Mouse (Mus musculus): ENCODE measurements around the gene BC017158. TPM values are rescaled to one million over a fixed set of nuclear protein-coding genes. Genes with fewer than 3 reads are reported as not detected.

Gene BC017158
- polyA plus RNA-seq, 1 experiment: 37.3 TPM

DNA sequence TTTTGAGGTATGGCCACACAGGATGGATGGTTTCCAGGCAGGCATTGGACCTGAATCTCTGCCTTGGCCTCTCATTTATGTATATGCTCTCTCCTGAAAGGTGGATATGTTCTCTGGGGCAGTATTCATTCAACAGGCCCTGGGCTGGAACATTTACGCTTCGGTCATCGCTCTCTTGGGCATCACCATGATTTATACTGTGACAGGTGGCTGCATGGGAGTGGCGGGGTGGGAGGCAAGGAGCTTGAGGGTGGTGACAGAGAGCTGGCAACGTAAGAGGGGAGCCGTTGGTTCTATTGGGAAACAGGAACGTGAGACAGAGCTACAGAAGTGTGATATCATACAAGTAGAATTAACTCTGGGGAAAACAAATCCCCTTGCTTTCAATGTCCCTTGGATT, 30.2 kb downstream of the BC017158 start:
- Histone ChIP-seq H3K4me1 (ENCODE audit: control insufficient read depth, insufficient read depth, low read length) (peaks cover 3% of the 10 kb centered on the region; the same call in 1 of the 2 replicates), H3K27ac (ENCODE audit: control insufficient read depth, insufficient read depth, low read depth, low read length, poor library complexity) (no peak overlapping the region), H3K4me3 (replicated peaks; ENCODE audit: control insufficient read depth, low read depth, low read length) (no peak overlapping the region)
- 76% methylated on average over 7 of the region's 7 CpGs for WGBS
- TF ChIP-seq CTCF (IDR thresholded peaks at IDR 0.05; ENCODE audit: control insufficient read depth, insufficient read depth, low read length) (no peak), POLR2A (IDR thresholded peaks at IDR 0.05; ENCODE audit: borderline replicate concordance, control insufficient read depth, low read depth, low read length) (no peak)

DNA sequence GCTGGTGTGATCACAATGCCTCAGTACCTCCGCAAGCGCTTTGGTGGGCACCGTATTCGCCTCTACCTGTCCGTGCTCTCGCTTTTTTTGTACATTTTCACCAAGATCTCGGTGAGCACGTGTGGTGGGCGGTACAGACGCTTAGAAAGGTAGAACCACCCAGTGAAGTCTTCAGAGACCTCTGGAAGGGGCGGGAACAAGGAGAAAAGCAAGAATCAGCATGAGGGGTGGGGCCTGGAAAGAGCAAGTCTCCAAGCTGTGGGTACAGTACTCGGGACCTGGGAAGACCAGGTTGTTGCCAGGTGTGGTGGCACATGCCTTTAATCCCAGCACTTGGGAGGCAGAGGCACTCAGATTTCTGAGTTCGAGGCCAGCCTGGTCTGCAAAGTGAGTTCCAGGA, 30.6 kb downstream of the BC017158 start:
- Histone ChIP-seq H3K27ac (ENCODE audit: control insufficient read depth, insufficient read depth, low read depth, low read length, poor library complexity) (no peak overlapping the region), H3K4me3 (replicated peaks; ENCODE audit: control insufficient read depth, low read depth, low read length) (no peak overlapping the region), H3K4me1 (ENCODE audit: control insufficient read depth, insufficient read depth, low read length) (peaks cover 3% of the 10 kb centered on the region; the same call in 1 of the 2 replicates)
- TF ChIP-seq POLR2A (IDR thresholded peaks at IDR 0.05; ENCODE audit: borderline replicate concordance, control insufficient read depth, low read depth, low read length): no peak
- TF ChIP-seq CTCF (IDR thresholded peaks at IDR 0.05; ENCODE audit: control insufficient read depth, insufficient read depth, low read length): no peak
- 62% methylated on average over 13 of the region's 13 CpGs for whole genome bisulfite sequencing

DNA sequence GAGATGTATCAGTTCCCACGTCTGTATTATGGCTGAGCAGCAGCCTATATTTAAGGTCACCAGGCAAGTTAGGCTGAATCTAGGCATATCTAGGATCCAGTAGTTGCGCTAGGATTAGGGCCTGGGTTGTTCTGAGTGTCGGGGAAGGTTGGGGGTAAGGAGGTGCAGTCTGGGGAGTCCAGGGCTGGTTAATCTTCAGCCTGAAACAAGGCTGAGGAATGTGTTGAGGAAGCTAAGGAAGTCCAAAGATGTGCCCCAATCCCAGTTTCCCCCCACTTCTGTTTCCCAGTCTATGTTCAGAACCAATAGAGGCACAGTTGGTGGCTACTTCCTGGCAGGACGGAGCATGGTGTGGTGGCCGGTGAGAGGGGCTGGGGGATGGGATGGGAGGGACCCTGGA, 31.9 kb downstream of the BC017158 start:
- 62% methylated on average over 5 of the region's 5 CpGs for WGBS
- TF ChIP-seq CTCF (IDR thresholded peaks at IDR 0.05; ENCODE audit: control insufficient read depth, insufficient read depth, low read length) (no peak), POLR2A (IDR thresholded peaks at IDR 0.05; ENCODE audit: borderline replicate concordance, control insufficient read depth, low read depth, low read length) (no peak)
- H3K27ac ChIP-seq (ENCODE audit: control insufficient read depth, insufficient read depth, low read depth, low read length, poor library complexity): no peak overlapping the region
- no peak overlapping the region for H3K4me3 ChIP-seq (replicated peaks; ENCODE audit: control insufficient read depth, low read depth, low read length)
- H3K4me1 ChIP-seq (ENCODE audit: control insufficient read depth, insufficient read depth, low read length): peaks cover 3% of the 10 kb centered on the region; the same call in 1 of the 2 replicates

DNA sequence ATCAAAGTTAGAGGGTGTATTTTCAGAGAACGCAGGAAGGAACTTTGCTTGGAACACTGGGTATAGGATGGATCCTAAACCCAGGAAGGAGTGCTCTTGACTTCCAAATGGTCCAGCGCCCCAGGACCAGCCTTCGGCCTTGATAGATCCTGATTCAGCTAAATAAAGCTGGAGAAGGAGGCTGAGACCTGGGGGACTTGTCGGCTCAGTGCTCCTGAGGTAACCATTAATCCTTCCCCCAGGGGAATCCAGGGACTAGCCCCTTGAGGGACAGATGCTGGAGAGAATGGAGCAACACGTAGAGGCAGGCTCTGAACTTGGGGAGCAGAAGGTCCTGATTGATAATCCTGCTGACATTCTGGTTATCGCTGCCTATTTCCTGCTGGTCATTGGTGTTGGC, 32.6 kb downstream of the BC017158 start, which contains the start of gene Slc5a2:
TSS of gene Slc5a2 (plus strand) at position 247 of the 400 bp plus-strand sequence.
- no peak within 1 kb of the TSS for H3K27ac ChIP-seq (ENCODE audit: control insufficient read depth, insufficient read depth, low read depth, low read length, poor library complexity)
- H3K4me3 ChIP-seq (replicated peaks; ENCODE audit: control insufficient read depth, low read depth, low read length): no peak within 1 kb of the TSS
- WGBS: 79% methylated on average over 6 of the region's 6 CpGs
- 0 out of 2 replicates have a peak, but pooled peaks cover 3% of the 10 kb centered on the region for H3K4me1 ChIP-seq (ENCODE audit: control insufficient read depth, insufficient read depth, low read length)
- TF ChIP-seq CTCF (IDR thresholded peaks at IDR 0.05; ENCODE audit: control insufficient read depth, insufficient read depth, low read length): no peak
- TF ChIP-seq POLR2A (IDR thresholded peaks at IDR 0.05; ENCODE audit: borderline replicate concordance, control insufficient read depth, low read depth, low read length): no peak

DNA sequence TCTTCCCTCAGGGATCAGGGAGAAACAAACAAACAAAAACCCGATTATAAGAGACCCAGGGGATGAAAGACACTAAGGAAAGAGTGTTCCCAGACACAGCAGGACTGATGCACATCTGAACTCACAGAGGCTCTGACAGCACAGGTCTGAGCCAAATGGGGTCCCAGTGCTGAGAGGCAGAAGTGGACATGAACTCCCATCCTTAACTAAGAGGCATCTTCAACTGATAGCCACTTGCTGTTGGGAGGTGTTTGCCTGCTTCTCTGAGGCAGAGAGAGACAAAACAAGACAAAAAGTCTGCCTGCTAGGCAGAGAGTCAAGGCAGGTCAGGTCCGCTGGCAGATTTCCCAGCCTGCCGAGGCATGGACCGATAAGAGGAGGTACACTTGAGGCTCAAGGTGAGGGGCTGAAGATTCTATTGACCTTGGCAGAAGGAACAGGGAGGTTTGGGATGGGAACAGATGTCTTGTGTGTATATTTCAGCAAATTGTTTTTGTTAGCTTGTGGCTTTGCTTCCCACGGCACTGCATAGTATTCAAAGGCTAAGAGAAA, 41.1 kb downstream of the BC017158 start:
- H3K4me1 ChIP-seq (ENCODE audit: control insufficient read depth, insufficient read depth, low read length): no peaks in the 10 kb centered on the region
- TF ChIP-seq CTCF (IDR thresholded peaks at IDR 0.05; ENCODE audit: control insufficient read depth, insufficient read depth, low read length) (no peak), POLR2A (IDR thresholded peaks at IDR 0.05; ENCODE audit: borderline replicate concordance, control insufficient read depth, low read depth, low read length) (no peak)
- no peak overlapping the region for H3K27ac ChIP-seq (ENCODE audit: control insufficient read depth, insufficient read depth, low read depth, low read length, poor library complexity)
- WGBS: 40% methylated on average over 5 of the region's 5 CpGs
- no peak overlapping the region for H3K4me3 ChIP-seq (replicated peaks; ENCODE audit: control insufficient read depth, low read depth, low read length)

DNA sequence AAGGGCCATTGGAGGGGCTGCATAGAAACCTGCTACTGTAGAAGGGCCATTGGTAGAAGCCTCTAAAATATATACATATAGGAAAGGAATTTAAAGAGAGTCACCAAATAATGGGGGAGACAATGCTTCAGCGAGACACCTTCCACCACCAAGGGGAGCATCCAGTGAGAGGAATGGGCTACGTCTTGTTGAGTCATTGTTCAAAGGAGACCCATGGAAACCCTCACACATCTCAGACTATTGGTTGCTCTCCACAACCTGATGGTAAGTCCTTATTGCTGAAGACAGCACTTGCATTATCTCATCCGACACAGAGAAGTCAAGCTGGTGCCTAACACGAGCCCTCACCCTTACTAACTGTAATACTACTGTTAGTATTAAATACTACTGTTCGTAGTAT, 42.2 kb downstream of the BC017158 start:
- no peak for TF ChIP-seq POLR2A (IDR thresholded peaks at IDR 0.05; ENCODE audit: borderline replicate concordance, control insufficient read depth, low read depth, low read length)
- TF ChIP-seq CTCF (IDR thresholded peaks at IDR 0.05; ENCODE audit: control insufficient read depth, insufficient read depth, low read length): no peak
- Histone ChIP-seq H3K4me1 (ENCODE audit: control insufficient read depth, insufficient read depth, low read length) (no peaks in the 10 kb centered on the region), H3K4me3 (replicated peaks; ENCODE audit: control insufficient read depth, low read depth, low read length) (no peak overlapping the region), H3K27ac (ENCODE audit: control insufficient read depth, insufficient read depth, low read depth, low read length, poor library complexity) (no peak overlapping the region)
- 86% methylated on average over 5 of the region's 5 CpGs for WGBS

DNA sequence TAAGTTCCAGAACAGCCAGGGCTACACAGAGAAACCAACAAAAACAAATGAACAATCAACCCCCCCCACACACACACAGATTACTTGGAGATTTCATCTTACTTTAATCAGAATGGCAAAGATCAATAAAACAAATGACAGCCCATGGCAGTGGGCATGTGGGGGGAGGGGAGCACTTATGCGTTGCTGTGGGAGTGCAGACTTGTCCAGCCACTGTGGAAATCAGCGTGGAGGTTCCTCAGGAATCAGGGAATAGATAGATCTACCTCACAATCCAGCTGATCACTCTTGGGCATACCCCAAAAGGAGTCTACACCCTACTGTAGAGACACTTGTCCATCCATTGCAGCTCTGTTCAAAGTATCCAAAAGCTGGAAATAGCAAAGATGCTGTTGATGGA, 43.0 kb downstream of the BC017158 start:
- Histone ChIP-seq H3K4me1 (ENCODE audit: control insufficient read depth, insufficient read depth, low read length) (peaks cover under 1% of the 10 kb centered on the region), H3K27ac (ENCODE audit: control insufficient read depth, insufficient read depth, low read depth, low read length, poor library complexity) (no peak overlapping the region), H3K4me3 (replicated peaks; ENCODE audit: control insufficient read depth, low read depth, low read length) (no peak overlapping the region)
- TF ChIP-seq CTCF (IDR thresholded peaks at IDR 0.05; ENCODE audit: control insufficient read depth, insufficient read depth, low read length) (no peak), POLR2A (IDR thresholded peaks at IDR 0.05; ENCODE audit: borderline replicate concordance, control insufficient read depth, low read depth, low read length) (no peak)
- WGBS: 50% methylated on average over 2 of the region's 2 CpGs

DNA sequence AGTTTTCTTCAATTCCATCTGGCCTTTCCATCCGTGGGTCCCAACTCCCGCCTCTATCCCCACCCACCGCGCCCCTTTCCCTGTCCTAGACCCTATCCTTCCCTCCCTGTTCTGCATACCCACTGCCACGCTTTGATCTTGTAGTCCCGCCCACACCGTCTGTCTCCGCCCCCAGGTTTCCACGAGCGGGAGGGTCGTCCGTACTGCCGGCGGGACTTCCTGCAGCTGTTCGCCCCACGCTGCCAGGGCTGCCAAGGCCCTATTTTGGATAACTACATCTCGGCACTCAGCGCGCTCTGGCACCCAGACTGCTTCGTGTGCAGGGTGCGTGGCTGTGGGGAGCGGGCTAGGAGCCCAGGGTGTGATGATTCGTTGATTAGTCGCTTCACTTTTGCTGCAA, 45.4 kb downstream of the BC017158 start:
- TF ChIP-seq CTCF (IDR thresholded peaks at IDR 0.05; ENCODE audit: control insufficient read depth, insufficient read depth, low read length) (no peak), POLR2A (IDR thresholded peaks at IDR 0.05; ENCODE audit: borderline replicate concordance, control insufficient read depth, low read depth, low read length) (no peak)
- peaks cover 2% of the 10 kb centered on the region for H3K4me1 ChIP-seq (ENCODE audit: control insufficient read depth, insufficient read depth, low read length)
- no peak overlapping the region for H3K4me3 ChIP-seq (replicated peaks; ENCODE audit: control insufficient read depth, low read depth, low read length)
- H3K27ac ChIP-seq (ENCODE audit: control insufficient read depth, insufficient read depth, low read depth, low read length, poor library complexity): no peak overlapping the region
- WGBS: 12% methylated on average over 24 of the region's 24 CpGs

DNA sequence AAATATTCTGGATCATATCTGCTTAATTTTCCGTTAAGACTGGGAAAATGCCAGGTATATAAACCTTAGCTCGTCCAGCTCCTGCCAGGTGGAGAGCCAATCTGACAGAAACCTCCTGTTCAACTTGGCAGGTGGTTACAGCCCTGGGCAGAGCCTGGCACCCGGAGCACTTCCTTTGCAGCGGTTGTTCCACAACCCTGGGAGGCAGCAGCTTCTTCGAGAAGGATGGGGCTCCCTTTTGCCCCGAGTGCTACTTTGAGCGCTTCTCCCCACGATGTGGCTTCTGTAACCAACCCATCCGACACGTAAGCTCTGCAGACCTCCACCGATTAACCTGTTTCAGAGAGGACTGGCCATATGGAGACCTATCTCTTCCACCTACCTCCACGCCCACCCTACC, 46.0 kb downstream of the BC017158 start:
- H3K4me3 ChIP-seq (replicated peaks; ENCODE audit: control insufficient read depth, low read depth, low read length): no peak overlapping the region
- TF ChIP-seq CTCF (IDR thresholded peaks at IDR 0.05; ENCODE audit: control insufficient read depth, insufficient read depth, low read length): no peak
- 23% methylated on average over 12 of the region's 12 CpGs for WGBS
- peaks cover 2% of the 10 kb centered on the region for H3K4me1 ChIP-seq (ENCODE audit: control insufficient read depth, insufficient read depth, low read length)
- H3K27ac ChIP-seq (ENCODE audit: control insufficient read depth, insufficient read depth, low read depth, low read length, poor library complexity): no peak overlapping the region

Data from bone marrow, adult 2 months (tissue).